Mouse (Mus musculus) forebrain, embryonic 16.5 days (tissue): ENCODE results near the gene Sgms1. TPM values are rescaled to one million over a fixed set of nuclear protein-coding genes. Genes with fewer than 3 reads are reported as not detected.
A peak's percentile ranks its signal among the peaks of the same experiment; 100 is the strongest.

Experiments used
- ATAC-seq: fragments of 200-750 bp; cut with Nextera tagmentation; 2 replicates; pipeline ENCODE4 v1.8.0; 2017; ENCODE audit warnings: mild to moderate bottlenecking, moderate library complexity
- H3K27ac ChIP-seq: fragments of 300-500 bp; sonication (generic); 2 replicates; pipeline ENCODE4 v1.5.1; 2014; ENCODE audit warnings: low read length, control low read depth
- H3K27me3 ChIP-seq: fragments of 300-500 bp; sonication (generic); replicated peaks from 2 replicates; pipeline ENCODE4 v1.6.1; 2014; ENCODE audit warnings: low read length; ENCODE audit not compliant: control insufficient read depth, insufficient read depth
- H3K36me3 ChIP-seq: fragments of 300-500 bp; sonication (generic); 2 replicates; pipeline ENCODE4 v1.6.1; 2014; ENCODE audit not compliant: control insufficient read depth, insufficient read depth
- H3K4me1 ChIP-seq: fragments of 300-500 bp; sonication (generic); replicated peaks from 2 replicates; pipeline ENCODE4 v1.6.1; 2014; ENCODE audit warnings: low read length; ENCODE audit not compliant: control insufficient read depth, insufficient read depth
- H3K4me2 ChIP-seq: fragments of 300-500 bp; sonication (generic); 2 replicates; pipeline ENCODE4 v1.6.1; 2014; ENCODE audit warnings: mild to moderate bottlenecking, low read length, control low read depth
- H3K4me3 ChIP-seq: fragments of 300-500 bp; sonication (generic); replicated peaks from 2 replicates; pipeline ENCODE4 v1.5.1; 2014; ENCODE audit warnings: mild to moderate bottlenecking, low read length, control low read depth
- H3K9ac ChIP-seq: fragments of 300-500 bp; sonication (generic); replicated peaks from 2 replicates; pipeline ENCODE4 v1.6.1; 2014; ENCODE audit warnings: low read depth, low read length, control low read depth
- H3K9me3 ChIP-seq: fragments of 300-500 bp; sonication (generic); 2 replicates; pipeline ENCODE4 v1.6.1; 2016; ENCODE audit warnings: low read length; ENCODE audit not compliant: control insufficient read depth
- WGBS: fragments of 180-500 bp; shearing (Covaris S2); extraction: QIAGEN DNeasy Blood & Tissue Kit; methylation state at CpG from one replicate; pipeline ENCODE4 v1.1.7; 2014; 5-methylcytosine and 5-hydroxymethylcytosine counted together
- polyA plus RNA-seq: library from polyadenylated mRNA; unstranded; fragments of >200 nt; fragmentation: Nextera tagmentation; extraction: Ambion mirVana; gene quantifications from 2 replicates; pipeline ENCODE4 v1.2.1, GENCODE M21; 2015

Gene Sgms1
- polyA plus RNA-seq, 1 experiment from 2014 or later: 16.3 TPM

- Histone ChIP-seq H3K27me3 (no peaks in the 10 kb centered on the region), H3K36me3 (no peaks in the 10 kb centered on the region; the same call in 1 of the 2 replicates), H3K4me2 (no peak overlapping the region), H3K27ac (no peak overlapping the region), H3K9me3 (no peaks in the 10 kb centered on the region), H3K4me3 (no peak overlapping the region), H3K4me1 (peaks cover 16% of the 10 kb centered on the region), H3K9ac (no peak overlapping the region)
- 89% methylated on average over 5 of the region's 5 CpGs for WGBS
- ATAC-seq: no peak
Measured at GRCm38 (mm10) chr19:32347491-32347890, 42.0 kb downstream of the Sgms1 start.

GRCm38 (mm10) chr19:32346624-32347341 is 42.7 kb downstream of the Sgms1 start:
- Histone ChIP-seq H3K27me3 (no peaks in the 10 kb centered on the region), H3K9me3 (no peaks in the 10 kb centered on the region), H3K4me3 (no peak overlapping the region), H3K4me2 (no peak overlapping the region), H3K9ac (no peak overlapping the region), H3K4me1 (peaks cover 18% of the 10 kb centered on the region), H3K36me3 (no peaks in the 10 kb centered on the region; the same call in 1 of the 2 replicates), H3K27ac (no peak overlapping the region)
- WGBS: 89% methylated on average over 9 of the region's 9 CpGs
- no peak for ATAC-seq

DNA sequence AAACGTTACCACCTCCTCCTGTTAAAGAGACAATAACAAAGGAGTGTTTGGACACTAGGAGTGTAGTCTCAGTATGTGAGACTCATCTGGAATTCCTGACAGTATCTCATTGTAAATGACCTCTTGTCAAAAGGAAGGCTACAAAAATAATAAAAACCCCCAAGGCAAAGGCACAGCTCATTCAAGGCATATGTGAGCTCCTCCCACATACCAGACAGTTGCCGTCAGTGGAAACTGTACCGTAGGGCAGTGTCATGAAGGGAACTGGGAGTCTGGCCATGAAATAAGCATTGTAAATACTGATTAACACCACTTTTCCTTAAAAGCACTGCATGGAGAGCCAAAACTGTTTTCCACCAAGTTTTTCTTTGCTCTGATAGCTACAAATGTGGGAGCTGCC is 43.3 kb downstream of the Sgms1 start:
- H3K4me2 ChIP-seq: no peak overlapping the region
- no peaks in the 10 kb centered on the region for H3K9me3 ChIP-seq
- H3K27ac ChIP-seq: 0 out of 2 replicates have a peak overlapping the region, but pooled peaks have one; percentile 16
- H3K4me3 ChIP-seq: no peak overlapping the region
- H3K27me3 ChIP-seq: no peaks in the 10 kb centered on the region
- 15% methylated on average over 3 of the region's 3 CpGs for WGBS
- no peak overlapping the region for H3K9ac ChIP-seq
- H3K4me1 ChIP-seq: peaks cover 20% of the 10 kb centered on the region
- no peaks in the 10 kb centered on the region; the same call in 1 of the 2 replicates for H3K36me3 ChIP-seq
- peak; percentile 63 for ATAC-seq

GRCm38 (mm10) chr19:32345181-32345745 is 44.3 kb downstream of the Sgms1 start:
- ATAC-seq: no peak
- no peak overlapping the region for H3K9ac ChIP-seq
- H3K4me3 ChIP-seq: no peak overlapping the region
- H3K27me3 ChIP-seq: no peaks in the 10 kb centered on the region
- no peak overlapping the region for H3K4me2 ChIP-seq
- no peaks in the 10 kb centered on the region for H3K36me3 ChIP-seq
- H3K9me3 ChIP-seq: no peaks in the 10 kb centered on the region
- H3K4me1 ChIP-seq: peaks cover 20% of the 10 kb centered on the region
- WGBS: 79% methylated on average over 6 of the region's 6 CpGs
- H3K27ac ChIP-seq: no peak overlapping the region

GRCm38 (mm10) chr19:32344738-32345121 is 44.8 kb downstream of the Sgms1 start:
- ATAC-seq: peak; percentile 49; the same call in 1 of the 2 replicates
- Histone ChIP-seq H3K9ac (no peak overlapping the region), H3K9me3 (no peaks in the 10 kb centered on the region), H3K36me3 (no peaks in the 10 kb centered on the region), H3K27ac (no peak overlapping the region), H3K4me1 (peaks cover 20% of the 10 kb centered on the region), H3K4me3 (no peak overlapping the region; the same call in 1 of the 2 replicates), H3K27me3 (no peaks in the 10 kb centered on the region), H3K4me2 (peak overlapping the region; percentile 50)
- 14% methylated on average over 4 of the region's 4 CpGs for WGBS

- Histone ChIP-seq H3K9me3 (no peaks in the 10 kb centered on the region), H3K9ac (peak overlapping the region; percentile 2), H3K4me1 (peaks cover 20% of the 10 kb centered on the region), H3K36me3 (no peaks in the 10 kb centered on the region), H3K27me3 (no peaks in the 10 kb centered on the region), H3K4me2 (peak overlapping the region; percentile 50), H3K4me3 (peak overlapping the region; percentile 19), H3K27ac (no peak overlapping the region)
- 2% methylated on average over 17 of the region's 17 CpGs for WGBS
- peak; percentile 61 for ATAC-seq
Measured at GRCm38 (mm10) chr19:32343937-32344737, 45.4 kb downstream of the Sgms1 start.

DNA sequence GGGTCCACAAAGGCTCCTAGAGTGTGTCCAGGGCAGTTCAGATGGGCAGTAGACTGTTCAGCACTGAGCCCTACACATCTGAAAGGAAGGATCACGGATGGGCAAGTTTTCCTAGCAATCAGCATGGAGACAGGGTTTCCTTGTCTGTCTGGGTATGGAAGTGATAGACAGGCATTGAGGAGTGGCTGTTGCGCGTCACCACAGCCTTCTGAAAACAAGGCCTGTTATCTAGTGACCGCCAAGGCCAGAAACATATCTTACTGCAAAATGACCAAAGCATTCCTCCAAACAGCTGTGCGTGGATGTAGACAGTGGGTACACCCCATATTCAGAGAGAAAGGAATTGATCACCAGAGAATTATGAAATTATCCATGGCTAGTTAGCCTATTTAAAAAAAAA is 47.1 kb downstream of the Sgms1 start:
- no peak overlapping the region for H3K27ac ChIP-seq
- peaks cover 20% of the 10 kb centered on the region for H3K4me1 ChIP-seq
- no peak overlapping the region for H3K4me3 ChIP-seq
- H3K36me3 ChIP-seq: no peaks in the 10 kb centered on the region
- H3K27me3 ChIP-seq: no peaks in the 10 kb centered on the region
- H3K9ac ChIP-seq: no peak overlapping the region
- no peak for ATAC-seq
- H3K4me2 ChIP-seq: no peak overlapping the region
- H3K9me3 ChIP-seq: no peaks in the 10 kb centered on the region
- WGBS: 70% methylated on average over 5 of the region's 5 CpGs

DNA sequence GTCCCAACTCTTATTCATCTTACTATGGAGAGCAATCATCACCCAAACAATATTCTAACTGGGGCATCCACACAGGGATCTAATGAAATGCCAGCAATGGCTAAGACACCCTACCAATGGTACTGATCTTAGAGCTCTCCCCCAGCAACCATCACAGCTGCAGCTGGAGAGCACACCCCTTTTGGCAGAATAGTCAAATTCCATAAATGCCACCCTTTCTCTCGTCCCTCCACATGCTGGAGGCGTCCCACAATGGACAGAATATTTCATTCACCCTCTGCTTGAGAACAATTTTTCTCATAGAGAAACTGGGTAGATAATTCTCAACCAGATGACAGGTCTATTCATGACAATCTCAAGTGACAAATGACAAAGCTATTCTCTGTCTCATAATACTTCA is 48.4 kb downstream of the Sgms1 start:
- Histone ChIP-seq H3K36me3 (no peaks in the 10 kb centered on the region), H3K4me3 (no peak overlapping the region), H3K27ac (no peak overlapping the region), H3K9me3 (no peaks in the 10 kb centered on the region), H3K27me3 (no peaks in the 10 kb centered on the region), H3K4me1 (peaks cover 18% of the 10 kb centered on the region), H3K9ac (no peak overlapping the region), H3K4me2 (no peak overlapping the region)
- peak; percentile 49 for ATAC-seq
- WGBS: 29% methylated on average over 2 of the region's 2 CpGs

- Histone ChIP-seq H3K4me3 (no peak overlapping the region), H3K4me1 (peaks cover 13% of the 10 kb centered on the region), H3K36me3 (no peaks in the 10 kb centered on the region), H3K27me3 (no peaks in the 10 kb centered on the region), H3K27ac (no peak overlapping the region), H3K9me3 (no peaks in the 10 kb centered on the region), H3K4me2 (no peak overlapping the region), H3K9ac (no peak overlapping the region)
- no peak for ATAC-seq
- WGBS: 89% methylated on average over 5 of the region's 5 CpGs
Measured at GRCm38 (mm10) chr19:32340168-32340567, 49.3 kb downstream of the Sgms1 start.
